Mouse (Mus musculus): ENCODE results near the gene Tmem210.

Gene Tmem210

GRCm38 (mm10) chr2:25292856-25293255, 4.9 kb downstream of the Tmem210 start:
- no peak for DNase-seq (ENCODE audit: extremely low read depth, low read depth, low spot score)

GRCm38 (mm10) chr2:25293706-25294105, 5.8 kb downstream of the Tmem210 start:
- no peak for DNase-seq (ENCODE audit: extremely low read depth, low read depth, low spot score)

GRCm38 (mm10) chr2:25297093-25297492, 9.1 kb downstream of the Tmem210 start:
- DNase-seq (ENCODE audit: extremely low read depth, low read depth, low spot score): no peak

GRCm38 (mm10) chr2:25298046-25298445, 10.1 kb downstream of the Tmem210 start:
- DNase-seq (ENCODE audit: extremely low read depth, low read depth, low spot score): no peak

- no peak for DNase-seq (ENCODE audit: extremely low read depth, low read depth, low spot score)
Measured at GRCm38 (mm10) chr2:25303452-25303851, 15.5 kb downstream of the Tmem210 start.

- DNase-seq (ENCODE audit: extremely low read depth, low read depth, low spot score): no peak
Measured at GRCm38 (mm10) chr2:25303931-25304656, 16.1 kb downstream of the Tmem210 start.

GRCm38 (mm10) chr2:25304657-25305541, 17.0 kb downstream of the Tmem210 start:
- no peak for DNase-seq (ENCODE audit: extremely low read depth, low read depth, low spot score)

- no peak for DNase-seq (ENCODE audit: extremely low read depth, low read depth, low spot score)
Measured at GRCm38 (mm10) chr2:25305587-25306359, 17.8 kb downstream of the Tmem210 start.

- no peak for DNase-seq (ENCODE audit: extremely low read depth, low read depth, low spot score)
Measured at GRCm38 (mm10) chr2:25310180-25310579, 22.2 kb downstream of the Tmem210 start.

- DNase-seq (ENCODE audit: extremely low read depth, low read depth, low spot score): no peak
Measured at GRCm38 (mm10) chr2:25310969-25311368, 23.0 kb downstream of the Tmem210 start.

GRCm38 (mm10) chr2:25311491-25311891, 23.5 kb downstream of the Tmem210 start:
- no peak for DNase-seq (ENCODE audit: extremely low read depth, low read depth, low spot score)

- no peak for DNase-seq (ENCODE audit: extremely low read depth, low read depth, low spot score)
Measured at GRCm38 (mm10) chr2:25318119-25318966, 30.4 kb downstream of the Tmem210 start.

- DNase-seq (ENCODE audit: extremely low read depth, low read depth, low spot score): no peak
Measured at GRCm38 (mm10) chr2:25318971-25319773, 31.2 kb downstream of the Tmem210 start, which contains the start of gene Grin1. TSS of gene Grin1 (minus strand) at chr2:25319187.

- no peak for DNase-seq (ENCODE audit: extremely low read depth, low read depth, low spot score)
Measured at GRCm38 (mm10) chr2:25320084-25320483, 32.1 kb downstream of the Tmem210 start.

- DNase-seq (ENCODE audit: extremely low read depth, low read depth, low spot score): no peak
Measured at GRCm38 (mm10) chr2:25326036-25326435, 38.1 kb downstream of the Tmem210 start.

- no peak for DNase-seq (ENCODE audit: extremely low read depth, low read depth, low spot score)
Measured at GRCm38 (mm10) chr2:25328440-25328839, 40.5 kb downstream of the Tmem210 start.

- no peak for DNase-seq (ENCODE audit: extremely low read depth, low read depth, low spot score)
Measured at GRCm38 (mm10) chr2:25331470-25331869, 43.5 kb downstream of the Tmem210 start.

- peak; percentile 82 for DNase-seq (ENCODE audit: extremely low read depth, low read depth, low spot score)
Measured at GRCm38 (mm10) chr2:25332286-25333160, 44.6 kb downstream of the Tmem210 start, which contains the start of gene Man1b1. TSS of gene Man1b1 (plus strand) at chr2:25332338.
